ENCODE assay signal across 15 mouse cellular contexts in the genomic region with DNA sequence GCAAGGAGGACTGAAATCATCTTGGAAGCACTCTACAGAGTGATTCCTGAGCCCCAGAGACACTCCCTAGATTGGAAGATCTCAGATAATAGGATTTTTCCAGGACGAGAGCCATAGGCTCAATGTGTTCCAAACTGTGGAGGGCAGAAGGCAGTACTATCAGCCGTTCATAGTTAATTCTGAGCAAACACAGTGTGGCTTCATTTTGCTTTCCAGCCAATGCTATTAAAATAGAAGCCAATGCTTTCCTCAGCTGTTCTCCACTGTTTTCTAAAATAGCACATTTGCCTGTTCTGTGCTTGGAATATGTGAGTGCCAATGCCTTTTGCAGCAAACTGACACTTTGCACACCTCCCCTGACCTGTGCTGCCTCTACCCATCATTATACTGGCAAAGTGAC.
"Had no signal": no experiment of that assay in that cellular context is flagged by ENCODE, and none has a peak within 500 bp of the region (broad histone marks: within the 10 kb centered on the region; RNA-seq: fewer than 3 reads in every experiment).

No protein-coding gene starts in this region.

- DNase-seq: kidney, adult 2 months; kidney, postnatal 14 days; liver, embryonic 13.5 days; lung, adult 18-20 months; retina, postnatal 1 day; right cerebral cortex, postnatal 14 days; spleen, adult 18-20 months; thymus, adult 2 months; thymus, postnatal 25 days had no signal

- H3K27me3 ChIP-seq: intestine, embryonic 15.5 days; kidney, embryonic 15.5 days; limb, embryonic 15.5 days; liver, embryonic 13.5 days; neural tube, embryonic 13.5 days had no signal

- ATAC-seq: intestine, embryonic 15.5 days; midbrain, embryonic 16.5 days had no signal

- H3K9me3 ChIP-seq: intestine, embryonic 15.5 days; kidney, embryonic 15.5 days; limb, embryonic 15.5 days; liver, embryonic 13.5 days; midbrain, embryonic 12.5 days; neural tube, embryonic 13.5 days had no signal

- H3K36me3 ChIP-seq: intestine, embryonic 15.5 days; kidney, embryonic 15.5 days; limb, embryonic 15.5 days; liver, embryonic 13.5 days; midbrain, embryonic 12.5 days; neural tube, embryonic 13.5 days had no signal

- H3K4me3 ChIP-seq: intestine, embryonic 15.5 days; kidney, embryonic 15.5 days; limb, embryonic 15.5 days; liver, embryonic 13.5 days; midbrain, embryonic 12.5 days; neural tube, embryonic 13.5 days had no signal

- H3K4me2 ChIP-seq: intestine, embryonic 15.5 days; kidney, embryonic 15.5 days; limb, embryonic 15.5 days; liver, embryonic 13.5 days; midbrain, embryonic 12.5 days; neural tube, embryonic 13.5 days had no signal

- H3K4me1 ChIP-seq: limb, embryonic 15.5 days had no signal

- H3K9ac ChIP-seq: intestine, embryonic 15.5 days; kidney, embryonic 15.5 days; limb, embryonic 15.5 days; liver, embryonic 13.5 days; midbrain, embryonic 12.5 days; neural tube, embryonic 13.5 days had no signal

- H3K27ac ChIP-seq: intestine, embryonic 15.5 days; kidney, embryonic 15.5 days; limb, embryonic 15.5 days; liver, embryonic 13.5 days; midbrain, embryonic 12.5 days; neural tube, embryonic 13.5 days had no signal
